Mouse (Mus musculus) forebrain, embryonic 15.5 days (tissue): ENCODE results near the gene Fam78b. TPM values are rescaled to one million over a fixed set of nuclear protein-coding genes. Genes with fewer than 3 reads are reported as not detected.

Experiments
- ATAC-seq: fragments of 200-750 bp; cut with Nextera tagmentation; replicated peaks from 2 replicates; pipeline ENCODE4 v1.8.0; 2017; ENCODE audit warnings: mild to moderate bottlenecking, moderate TSS enrichment, moderate library complexity
- H3K27ac ChIP-seq: fragments of 300-500 bp; sonication (generic); replicated peaks from 2 replicates; pipeline ENCODE4 v1.5.1; 2015; ENCODE audit warnings: mild to moderate bottlenecking, inconsistent platforms
- H3K27me3 ChIP-seq: fragments of 300-500 bp; sonication (generic); 2 replicates; pipeline ENCODE4 v1.6.1; 2015; ENCODE audit warnings: inconsistent platforms
- H3K36me3 ChIP-seq: fragments of 300-500 bp; sonication (generic); 2 replicates; pipeline ENCODE4 v1.6.1; 2015; ENCODE audit warnings: mild to moderate bottlenecking, inconsistent platforms
- H3K4me1 ChIP-seq: fragments of 300-500 bp; sonication (generic); 2 replicates; pipeline ENCODE4 v1.6.1; 2015; ENCODE audit warnings: inconsistent platforms
- H3K4me2 ChIP-seq: fragments of 300-500 bp; sonication (generic); replicated peaks from 2 replicates; pipeline ENCODE4 v1.6.1; 2015; ENCODE audit warnings: mild to moderate bottlenecking, inconsistent platforms
- H3K4me3 ChIP-seq: fragments of 300-500 bp; sonication (generic); 2 replicates; pipeline ENCODE4 v1.5.1; 2015; ENCODE audit warnings: mild to moderate bottlenecking, inconsistent platforms
- H3K9ac ChIP-seq: fragments of 300-500 bp; sonication (generic); replicated peaks from 2 replicates; pipeline ENCODE4 v1.6.1; 2015; ENCODE audit warnings: mild to moderate bottlenecking, inconsistent platforms
- H3K9me3 ChIP-seq: fragments of 300-500 bp; sonication (generic); 2 replicates; pipeline ENCODE4 v1.6.1; 2016; ENCODE audit warnings: inconsistent platforms
- WGBS: fragments of 180-500 bp; shearing (Covaris S2); methylation state at CpG from one replicate; pipeline ENCODE4 v1.1.7; 2015; ENCODE audit warnings: mixed read lengths; 5-methylcytosine and 5-hydroxymethylcytosine counted together
- polyA plus RNA-seq: library from polyadenylated mRNA; unstranded; fragments of >200 nt; fragmentation: Nextera tagmentation; extraction: Ambion mirVana; gene quantifications from 2 replicates; pipeline ENCODE4 v1.2.1, GENCODE M21; 2015

Fam78b gene
- polyA plus RNA-seq, 1 experiment from 2014 or later = 7.6 TPM

- Histone ChIP-seq H3K36me3 (no peaks in the 10 kb centered on the region), H3K9me3 (no peaks in the 10 kb centered on the region), H3K4me1 (no peaks in the 10 kb centered on the region), H3K4me3 (no peak overlapping the region), H3K27ac (no peak overlapping the region), H3K27me3 (no peaks in the 10 kb centered on the region), H3K4me2 (no peak overlapping the region), H3K9ac (no peak overlapping the region)
- no peak for ATAC-seq
- 74% methylated on average over 8 of the region's 8 CpGs for WGBS
These were observed 74.5 kb downstream of the Fam78b start for GRCm38 (mm10) chr1:167075726-167076125.

- ATAC-seq = no peak
- no peak overlapping the region for H3K4me3 ChIP-seq
- no peak overlapping the region for H3K4me2 ChIP-seq
- peaks cover 19% of the 10 kb centered on the region for H3K4me1 ChIP-seq
- WGBS = 43% methylated on average over 5 of the region's 5 CpGs
- no peak overlapping the region for H3K9ac ChIP-seq
- H3K27me3 ChIP-seq = no peaks in the 10 kb centered on the region
- H3K36me3 ChIP-seq = no peaks in the 10 kb centered on the region
- no peak overlapping the region for H3K27ac ChIP-seq
- H3K9me3 ChIP-seq = no peaks in the 10 kb centered on the region
These were observed 78.3 kb downstream of the Fam78b start for GRCm38 (mm10) chr1:167079476-167079875.

- H3K9ac ChIP-seq = no peak overlapping the region
- no peaks in the 10 kb centered on the region for H3K36me3 ChIP-seq
- H3K27ac ChIP-seq = peak overlapping the region; percentile 72
- H3K4me2 ChIP-seq = no peak overlapping the region
- ATAC-seq = no peak
- no peaks in the 10 kb centered on the region for H3K9me3 ChIP-seq
- H3K27me3 ChIP-seq = no peaks in the 10 kb centered on the region
- H3K4me1 ChIP-seq = peaks cover 27% of the 10 kb centered on the region
- H3K4me3 ChIP-seq = no peak overlapping the region
- WGBS = 42% methylated on average over 3 of the region's 3 CpGs
These were observed 80.7 kb downstream of the Fam78b start for GRCm38 (mm10) chr1:167081946-167082345.

GRCm38 (mm10) chr1:167082506-167083100 is 81.4 kb downstream of the Fam78b start:
- no peak overlapping the region for H3K4me2 ChIP-seq
- H3K36me3 ChIP-seq = no peaks in the 10 kb centered on the region
- no peaks in the 10 kb centered on the region for H3K9me3 ChIP-seq
- ATAC-seq = peak; percentile 77
- WGBS = 8% methylated on average over 4 of the region's 4 CpGs
- peak overlapping the region; percentile 72 for H3K27ac ChIP-seq
- H3K4me1 ChIP-seq = peaks cover 27% of the 10 kb centered on the region
- H3K9ac ChIP-seq = no peak overlapping the region
- H3K27me3 ChIP-seq = no peaks in the 10 kb centered on the region
- H3K4me3 ChIP-seq = no peak overlapping the region

- Histone ChIP-seq H3K27me3 (no peaks in the 10 kb centered on the region), H3K36me3 (no peaks in the 10 kb centered on the region), H3K4me3 (no peak overlapping the region), H3K9ac (no peak overlapping the region), H3K9me3 (no peaks in the 10 kb centered on the region), H3K4me2 (no peak overlapping the region), H3K27ac (peak overlapping the region; percentile 72), H3K4me1 (peaks cover 27% of the 10 kb centered on the region)
- WGBS = 19% methylated on average over 2 of the region's 2 CpGs
- ATAC-seq = peak; percentile 33; the same call in 1 of the 2 replicates
These were observed 82.0 kb downstream of the Fam78b start for GRCm38 (mm10) chr1:167083181-167083580.

GRCm38 (mm10) chr1:167084330-167084729 is 83.1 kb downstream of the Fam78b start:
- Histone ChIP-seq H3K36me3 (no peaks in the 10 kb centered on the region), H3K4me2 (no peak overlapping the region), H3K4me3 (no peak overlapping the region), H3K4me1 (peaks cover 27% of the 10 kb centered on the region), H3K9ac (no peak overlapping the region), H3K27ac (no peak overlapping the region), H3K27me3 (no peaks in the 10 kb centered on the region), H3K9me3 (no peaks in the 10 kb centered on the region)
- ATAC-seq = no peak

- no peak overlapping the region for H3K9ac ChIP-seq
- no peak for ATAC-seq
- 0 out of 2 replicates have a peak overlapping the region, but pooled peaks have one; percentile 9 for H3K27ac ChIP-seq
- H3K36me3 ChIP-seq = no peaks in the 10 kb centered on the region
- WGBS = 10% methylated on average over 4 of the region's 4 CpGs
- H3K27me3 ChIP-seq = no peaks in the 10 kb centered on the region
- H3K4me1 ChIP-seq = peaks cover 27% of the 10 kb centered on the region
- no peak overlapping the region for H3K4me3 ChIP-seq
- no peak overlapping the region for H3K4me2 ChIP-seq
- no peaks in the 10 kb centered on the region for H3K9me3 ChIP-seq
These were observed 84.2 kb downstream of the Fam78b start for GRCm38 (mm10) chr1:167085461-167085860.

GRCm38 (mm10) chr1:167090466-167090865 is 89.2 kb downstream of the Fam78b start:
- H3K9ac ChIP-seq = no peak overlapping the region
- no peak overlapping the region for H3K4me2 ChIP-seq
- H3K27me3 ChIP-seq = no peaks in the 10 kb centered on the region
- no peak for ATAC-seq
- H3K4me3 ChIP-seq = no peak overlapping the region
- no peaks in the 10 kb centered on the region for H3K36me3 ChIP-seq
- H3K9me3 ChIP-seq = no peaks in the 10 kb centered on the region
- 0 out of 2 replicates have a peak, but pooled peaks cover 2% of the 10 kb centered on the region for H3K4me1 ChIP-seq
- WGBS = 92% methylated on average over 6 of the region's 6 CpGs
- H3K27ac ChIP-seq = no peak overlapping the region

GRCm38 (mm10) chr1:167093551-167093950 is 92.3 kb downstream of the Fam78b start:
- no peak overlapping the region for H3K9ac ChIP-seq
- no peak for ATAC-seq
- no peaks in the 10 kb centered on the region for H3K36me3 ChIP-seq
- no peak overlapping the region for H3K4me2 ChIP-seq
- no peaks in the 10 kb centered on the region for H3K27me3 ChIP-seq
- no peak overlapping the region for H3K4me3 ChIP-seq
- H3K9me3 ChIP-seq = no peaks in the 10 kb centered on the region
- no peaks in the 10 kb centered on the region for H3K4me1 ChIP-seq
- 47% methylated on average over 3 of the region's 3 CpGs for WGBS
- no peak overlapping the region for H3K27ac ChIP-seq

GRCm38 (mm10) chr1:167094589-167095148 is 93.5 kb downstream of the Fam78b start:
- Histone ChIP-seq H3K36me3 (no peaks in the 10 kb centered on the region), H3K9me3 (no peaks in the 10 kb centered on the region), H3K9ac (no peak overlapping the region), H3K27ac (no peak overlapping the region), H3K27me3 (no peaks in the 10 kb centered on the region), H3K4me2 (no peak overlapping the region), H3K4me1 (no peaks in the 10 kb centered on the region), H3K4me3 (no peak overlapping the region)
- WGBS = 74% methylated on average over 10 of the region's 10 CpGs
- no peak for ATAC-seq

- Histone ChIP-seq H3K36me3 (no peaks in the 10 kb centered on the region), H3K27ac (no peak overlapping the region), H3K9ac (no peak overlapping the region), H3K4me2 (no peak overlapping the region), H3K4me1 (no peaks in the 10 kb centered on the region), H3K4me3 (no peak overlapping the region), H3K27me3 (no peaks in the 10 kb centered on the region), H3K9me3 (no peaks in the 10 kb centered on the region)
- 81% methylated on average over 7 of the region's 7 CpGs for WGBS
- no peak for ATAC-seq
These were observed 97.5 kb downstream of the Fam78b start for GRCm38 (mm10) chr1:167098741-167099140.

GRCm38 (mm10) chr1:167102046-167102445 is 100.8 kb downstream of the Fam78b start:
- no peak for ATAC-seq
- no peaks in the 10 kb centered on the region for H3K36me3 ChIP-seq
- no peaks in the 10 kb centered on the region for H3K9me3 ChIP-seq

GRCm38 (mm10) chr1:167102566-167102965 is 101.3 kb downstream of the Fam78b start:
- no peak overlapping the region for H3K4me3 ChIP-seq
- H3K27me3 ChIP-seq = no peaks in the 10 kb centered on the region
- no peak for ATAC-seq
- no peak overlapping the region for H3K9ac ChIP-seq
- no peak overlapping the region for H3K4me2 ChIP-seq
- 82% methylated on average over 9 of the region's 9 CpGs for WGBS
- no peak overlapping the region for H3K27ac ChIP-seq
- no peaks in the 10 kb centered on the region for H3K9me3 ChIP-seq
- peaks cover 11% of the 10 kb centered on the region for H3K4me1 ChIP-seq
- no peaks in the 10 kb centered on the region for H3K36me3 ChIP-seq

More at GRCm38 (mm10) chr1:167102046-167102445, 100.8 kb downstream of the Fam78b start:
- Histone ChIP-seq H3K27ac (no peak overlapping the region), H3K4me3 (no peak overlapping the region), H3K9ac (no peak overlapping the region), H3K27me3 (no peaks in the 10 kb centered on the region), H3K4me2 (no peak overlapping the region), H3K4me1 (peaks cover 11% of the 10 kb centered on the region)
- WGBS = 84% methylated on average over 8 of the region's 8 CpGs
